Mouse (Mus musculus) G1E (cell line): ENCODE measurements around the gene Dscam.

Experiments used
- CTCF ChIP-seq: IDR thresholded peaks from 2 replicates; pipeline ENCODE4 v1.5.1; 2012; ENCODE audit warnings: low read depth, low read length, inconsistent platforms, mixed read lengths
- GATA1 ChIP-seq: IDR thresholded peaks from 2 replicates; pipeline ENCODE4 v1.6.1; 2012; ENCODE audit warnings: borderline replicate concordance, low read length, inconsistent platforms, mixed read lengths

- TF ChIP-seq GATA1: no peak
- no peak for TF ChIP-seq CTCF
Measured at GRCm38 (mm10) chr16:96845475-96846098, 325.0 kb downstream of the Dscam start.
